Mouse (Mus musculus) kidney, postnatal 4 days (tissue): ENCODE results near the gene Enpp3.

ENCODE experiments used
- DNase-seq, 2 experiments: peaks; one replicate each; pipeline ENCODE4 v3.0.0; 2021; ENCODE audit warnings: mixed read lengths in 2 of 2

The Enpp3 gene

GRCm38 (mm10) chr10:24763257-24763656, 79.4 kb downstream of the Enpp3 start:
- DNase-seq: no peak

DNA sequence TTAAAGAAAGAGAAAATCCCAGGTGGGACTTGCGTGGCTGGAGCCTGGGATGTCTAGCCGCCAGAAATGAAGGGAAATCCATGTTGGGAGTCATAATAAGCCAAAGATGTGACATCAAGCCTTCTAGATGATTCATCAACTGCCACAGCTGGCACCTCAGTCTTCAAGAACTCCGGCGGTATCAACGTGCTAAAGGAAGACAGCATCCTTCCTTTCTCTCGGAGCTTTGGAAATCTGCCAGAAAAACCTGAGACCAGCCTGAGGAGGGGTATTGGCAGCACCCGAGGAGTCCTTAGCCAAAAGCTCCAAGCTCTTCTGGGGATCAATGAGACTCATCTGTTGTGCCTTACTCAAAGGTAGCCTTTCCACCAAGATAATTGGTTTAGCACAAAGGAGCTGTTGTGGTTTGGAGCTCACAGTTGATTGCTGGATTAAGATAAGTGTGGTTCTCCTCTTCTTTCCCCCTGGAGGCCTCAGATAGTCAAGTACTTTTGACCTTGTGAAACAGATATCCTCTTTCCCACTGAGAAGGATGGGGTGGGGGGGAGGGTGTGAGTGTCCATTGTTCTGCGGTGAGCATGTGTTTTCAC, 84.2 kb downstream of the Enpp3 start:
- DNase-seq: no peak

GRCm38 (mm10) chr10:24754874-24755540, 87.6 kb downstream of the Enpp3 start:
- no peak for DNase-seq

DNA sequence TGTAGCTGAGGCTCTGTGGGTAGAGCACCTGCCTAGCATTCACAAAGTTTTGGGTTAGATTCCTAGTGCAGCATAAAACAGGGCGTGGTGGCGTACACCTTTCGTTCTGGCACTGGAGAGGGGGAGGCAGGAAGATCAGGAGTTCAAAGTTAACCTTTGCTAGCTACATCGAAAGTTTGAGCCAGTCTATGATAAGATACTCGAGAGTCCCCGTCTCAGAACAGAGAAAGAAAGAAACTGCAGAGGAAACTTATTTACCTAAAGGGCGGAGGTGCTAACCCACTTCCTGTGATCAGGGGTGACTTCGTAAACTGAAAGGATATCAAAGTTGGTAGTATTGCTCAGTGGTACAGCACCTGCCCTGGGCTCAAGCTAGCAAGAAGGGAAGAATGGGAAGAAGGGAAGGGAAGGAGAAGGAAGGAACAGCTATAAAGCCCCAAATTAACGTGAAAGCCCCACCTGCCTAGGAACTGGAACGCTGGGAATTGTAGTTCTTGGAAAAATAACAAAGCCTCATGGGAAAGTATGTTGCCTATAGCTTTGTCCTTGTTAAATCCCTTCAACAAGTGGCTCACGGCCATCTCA, 88.3 kb downstream of the Enpp3 start:
- DNase-seq: no peak

DNA sequence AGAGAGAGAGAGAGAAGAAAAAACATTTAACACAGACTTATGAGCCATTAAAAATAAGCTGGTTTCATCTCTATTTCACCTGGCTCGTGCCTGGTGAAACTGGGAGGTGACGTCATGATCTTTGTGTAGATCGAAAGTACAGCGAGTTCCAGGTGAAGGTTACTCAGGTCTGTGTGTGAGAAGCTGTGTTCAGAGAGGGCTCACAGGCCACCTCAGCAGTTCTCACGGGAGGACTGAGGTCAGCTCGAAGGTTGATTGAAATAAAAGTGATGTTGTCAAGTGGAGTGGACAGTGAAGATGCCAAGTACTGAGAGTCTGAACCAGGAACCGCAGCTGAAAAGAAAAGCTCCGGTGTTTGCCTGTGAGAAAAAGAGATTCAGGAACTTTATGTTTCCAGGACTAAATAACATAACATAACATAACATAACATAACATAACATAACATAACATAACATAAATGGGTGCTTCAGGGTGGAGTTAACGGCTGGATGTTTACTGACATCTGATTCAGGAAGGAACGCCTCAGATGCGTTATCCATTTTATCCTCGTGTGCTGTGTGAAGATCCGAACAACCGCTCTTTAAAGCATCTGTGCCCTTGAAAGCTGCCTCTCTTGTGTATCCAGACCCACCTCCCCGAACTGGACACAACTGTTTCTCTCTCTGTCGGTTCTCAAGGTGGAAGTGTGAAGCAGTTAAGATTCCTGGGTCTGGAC, 88.9 kb downstream of the Enpp3 start:
- DNase-seq: no peak

GRCm38 (mm10) chr10:24742950-24743487, 99.6 kb downstream of the Enpp3 start:
- DNase-seq: no peak

GRCm38 (mm10) chr10:24741229-24742198, 101.1 kb downstream of the Enpp3 start:
- DNase-seq: no peak

DNA sequence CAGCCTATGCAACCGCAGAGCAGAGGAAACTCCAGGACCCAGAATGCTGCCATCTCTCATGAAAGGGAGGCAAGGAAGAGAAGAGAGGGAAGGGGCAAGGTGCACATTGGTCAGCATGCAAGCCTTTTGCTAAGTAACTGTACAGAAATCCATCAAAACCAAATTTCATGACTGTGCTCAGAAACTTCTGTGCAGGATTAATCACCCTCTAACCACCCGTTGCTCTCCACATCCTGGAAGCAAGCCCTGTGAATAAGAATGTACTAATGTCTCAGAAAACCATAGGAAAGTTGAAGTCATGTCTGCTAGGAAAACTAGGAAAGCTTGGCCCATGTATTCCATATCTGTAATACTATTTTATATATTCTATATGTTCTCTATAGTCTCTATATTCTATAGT, 103.5 kb downstream of the Enpp3 start:
- DNase-seq: no peak

- no peak for DNase-seq
Observed at GRCm38 (mm10) chr10:24738456-24738855, 104.2 kb downstream of the Enpp3 start.

DNA sequence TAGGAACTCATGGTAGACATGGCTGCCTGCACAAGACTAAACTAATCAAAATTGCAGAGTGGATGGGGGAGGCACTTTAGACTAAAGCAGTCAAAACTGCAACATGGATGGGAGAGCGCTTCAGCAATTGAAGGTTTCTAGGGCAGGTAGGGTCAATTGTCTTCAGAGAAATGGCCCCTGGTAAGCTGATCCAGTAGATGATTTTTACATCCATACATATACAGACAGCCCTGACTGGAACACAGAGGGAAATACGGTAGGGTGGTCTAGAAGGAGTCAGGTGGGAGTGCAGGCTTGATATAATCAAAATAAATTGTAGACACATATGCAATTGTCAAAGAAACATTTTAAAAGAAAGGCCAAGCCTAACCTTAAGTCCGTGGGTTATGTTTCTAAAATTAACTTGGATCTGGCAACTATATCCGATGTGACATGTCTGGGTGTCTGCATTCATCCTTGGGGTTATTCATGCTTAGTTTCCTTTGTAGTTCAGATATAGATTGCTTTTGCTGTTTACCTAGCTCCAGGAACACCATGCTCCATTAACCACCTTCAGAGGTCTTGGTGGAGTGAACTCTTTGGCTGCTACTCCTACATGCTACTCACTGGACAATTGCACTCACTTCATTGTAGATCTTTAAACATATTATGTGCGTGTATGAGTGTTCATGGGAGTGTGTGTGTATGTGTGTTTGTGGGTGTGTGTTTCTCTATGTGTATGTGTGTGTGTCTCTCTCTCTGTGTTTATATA, 107.4 kb downstream of the Enpp3 start:
- no peak for DNase-seq

- DNase-seq: no peak
Observed at GRCm38 (mm10) chr10:24727478-24727877, 115.1 kb downstream of the Enpp3 start.

DNA sequence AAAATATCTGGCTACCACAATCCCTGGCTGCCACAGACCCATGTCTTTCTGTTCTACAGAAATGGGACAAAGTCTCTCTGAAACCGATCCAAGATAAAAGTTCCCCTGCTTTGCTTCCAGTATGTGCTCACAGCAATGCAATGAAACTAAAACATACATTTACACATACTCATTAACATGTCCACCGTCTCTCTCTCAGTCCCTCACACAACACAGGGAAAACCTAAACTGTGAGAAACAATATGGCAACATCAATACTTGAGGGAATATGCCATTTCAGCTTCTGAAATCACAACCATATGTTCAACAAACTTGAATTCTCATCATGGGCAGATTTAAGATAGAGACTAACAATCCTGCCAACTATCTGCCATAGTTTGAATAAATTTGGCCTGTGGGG, 117.4 kb downstream of the Enpp3 start:
- no peak for DNase-seq
